Mouse (Mus musculus) kidney, postnatal 0 days (tissue): Measurements from ENCODE around the gene Garnl3. TPM values are rescaled to one million over a fixed set of nuclear protein-coding genes. Genes with fewer than 3 reads are reported as not detected.

ENCODE experiments used
- ATAC-seq: fragments of 200-750 bp; cut with Nextera tagmentation; replicated peaks from 2 replicates; pipeline ENCODE4 v1.8.0; 2017; ENCODE audit warnings: low read depth, moderate number of reproducible peaks, moderate TSS enrichment, moderate library complexity; ENCODE audit not compliant: low FRiP score
- DNase-seq: peaks from one replicate; pipeline ENCODE4 v3.0.0-alpha.2; 2016; ENCODE audit warnings: low spot score
- H3K27ac ChIP-seq: fragments of 300-500 bp; sonication (generic); 2 replicates; pipeline ENCODE4 v1.5.1; 2014; ENCODE audit warnings: mild to moderate bottlenecking
- H3K27me3 ChIP-seq: fragments of 300-500 bp; sonication (generic); 2 replicates; pipeline ENCODE4 v1.6.1; 2014; ENCODE audit warnings: low read length, mixed read lengths; ENCODE audit not compliant: insufficient read depth
- H3K36me3 ChIP-seq: fragments of 300-500 bp; sonication (generic); 2 replicates; pipeline ENCODE4 v1.6.1; 2014; ENCODE audit warnings: low read length, mixed read lengths; ENCODE audit not compliant: insufficient read depth
- H3K4me1 ChIP-seq: fragments of 300-500 bp; sonication (generic); replicated peaks from 2 replicates; pipeline ENCODE4 v1.6.1; 2014; ENCODE audit warnings: antibody characterized with exemption, low read length, mixed read lengths; ENCODE audit not compliant: insufficient read depth
- H3K4me2 ChIP-seq: fragments of 300-500 bp; sonication (generic); 2 replicates; pipeline ENCODE4 v1.6.1; 2014; ENCODE audit warnings: mild to moderate bottlenecking, low read length, moderate library complexity, mixed read lengths
- H3K4me3 ChIP-seq: fragments of 300-500 bp; sonication (generic); replicated peaks from 2 replicates; pipeline ENCODE4 v1.5.1; 2014; ENCODE audit warnings: low read depth, low read length
- H3K9ac ChIP-seq: fragments of 300-500 bp; sonication (generic); 2 replicates; pipeline ENCODE4 v1.6.1; 2014; ENCODE audit warnings: low read depth, low read length
- H3K9me3 ChIP-seq: fragments of 300-500 bp; sonication (generic); replicated peaks from 2 replicates; pipeline ENCODE4 v1.6.1; 2016; ENCODE audit warnings: low read length, inconsistent platforms, mixed read lengths
- CTCF ChIP-seq: IDR thresholded peaks from 2 replicates; pipeline ENCODE4 v1.5.1; 2016; ENCODE audit warnings: antibody characterized with exemption, low read depth, mild to moderate bottlenecking, moderate library complexity
- WGBS: fragments of 180-500 bp; shearing (Covaris S2); extraction: QIAGEN DNeasy Blood & Tissue Kit; methylation state at CpG from one replicate; pipeline ENCODE4 v1.1.7; 2014; 5-methylcytosine and 5-hydroxymethylcytosine counted together
- polyA plus RNA-seq: library from polyadenylated mRNA; unstranded; fragments of >200 nt; fragmentation: Nextera tagmentation; extraction: Ambion mirVana; gene quantifications from 2 replicates; pipeline ENCODE4 v1.2.1, GENCODE M21; 2015

Garnl3 gene
- polyA plus RNA-seq, 1 experiment from 2014 or later = 6.6 TPM

- Histone ChIP-seq H3K4me3 (no peak overlapping the region), H3K27me3 (no peaks in the 10 kb centered on the region), H3K36me3 (no peaks in the 10 kb centered on the region), H3K9me3 (no peaks in the 10 kb centered on the region), H3K4me2 (no peak overlapping the region), H3K9ac (no peak overlapping the region), H3K27ac (no peak overlapping the region), H3K4me1 (peaks cover 9% of the 10 kb centered on the region; the same call in 1 of the 2 replicates)
- DNase-seq = no peak
- no peak for ATAC-seq
- no peak for TF ChIP-seq CTCF
- WGBS = 52% methylated on average over 2 of the region's 2 CpGs
Observed at GRCm38 (mm10) chr2:33176921-33177320, 45.5 kb upstream of the Garnl3 start.

- no peak overlapping the region for H3K4me3 ChIP-seq
- H3K36me3 ChIP-seq = no peaks in the 10 kb centered on the region
- no peak overlapping the region for H3K9ac ChIP-seq
- DNase-seq = no peak
- 51% methylated on average over 7 of the region's 7 CpGs for WGBS
- no peak overlapping the region for H3K27ac ChIP-seq
- H3K27me3 ChIP-seq = no peaks in the 10 kb centered on the region
- no peaks in the 10 kb centered on the region for H3K9me3 ChIP-seq
- H3K4me1 ChIP-seq = peaks cover 9% of the 10 kb centered on the region; the same call in 1 of the 2 replicates
- no peak for TF ChIP-seq CTCF
- no peak for ATAC-seq
- H3K4me2 ChIP-seq = no peak overlapping the region
Observed at GRCm38 (mm10) chr2:33176516-33176915, 45.1 kb upstream of the Garnl3 start.

GRCm38 (mm10) chr2:33173686-33174085 lies 42.2 kb upstream of the Garnl3 start:
- WGBS = 93% methylated on average over 7 of the region's 7 CpGs

GRCm38 (mm10) chr2:33173126-33173525 lies 41.7 kb upstream of the Garnl3 start:
- 67% methylated on average over 10 of the region's 10 CpGs for WGBS
- ATAC-seq (no peak), DNase-seq (no peak)
- no peak for TF ChIP-seq CTCF
- no peaks in the 10 kb centered on the region for H3K9me3 ChIP-seq
- H3K4me3 ChIP-seq = no peak overlapping the region
- H3K27ac ChIP-seq = no peak overlapping the region
- H3K9ac ChIP-seq = no peak overlapping the region
- no peak overlapping the region for H3K4me2 ChIP-seq
- no peaks in the 10 kb centered on the region for H3K36me3 ChIP-seq
- H3K27me3 ChIP-seq = no peaks in the 10 kb centered on the region
- H3K4me1 ChIP-seq = peaks cover 6% of the 10 kb centered on the region; the same call in 1 of the 2 replicates

More at GRCm38 (mm10) chr2:33173686-33174085, 42.2 kb upstream of the Garnl3 start:
- H3K36me3 ChIP-seq = no peaks in the 10 kb centered on the region
- DNase-seq (no peak), ATAC-seq (no peak)
- H3K4me3 ChIP-seq = no peak overlapping the region
- H3K4me1 ChIP-seq = peaks cover 6% of the 10 kb centered on the region; the same call in 1 of the 2 replicates
- no peaks in the 10 kb centered on the region for H3K27me3 ChIP-seq
- no peaks in the 10 kb centered on the region for H3K9me3 ChIP-seq
- H3K9ac ChIP-seq = no peak overlapping the region
- no peak for TF ChIP-seq CTCF
- no peak overlapping the region for H3K4me2 ChIP-seq
- H3K27ac ChIP-seq = no peak overlapping the region

DNA sequence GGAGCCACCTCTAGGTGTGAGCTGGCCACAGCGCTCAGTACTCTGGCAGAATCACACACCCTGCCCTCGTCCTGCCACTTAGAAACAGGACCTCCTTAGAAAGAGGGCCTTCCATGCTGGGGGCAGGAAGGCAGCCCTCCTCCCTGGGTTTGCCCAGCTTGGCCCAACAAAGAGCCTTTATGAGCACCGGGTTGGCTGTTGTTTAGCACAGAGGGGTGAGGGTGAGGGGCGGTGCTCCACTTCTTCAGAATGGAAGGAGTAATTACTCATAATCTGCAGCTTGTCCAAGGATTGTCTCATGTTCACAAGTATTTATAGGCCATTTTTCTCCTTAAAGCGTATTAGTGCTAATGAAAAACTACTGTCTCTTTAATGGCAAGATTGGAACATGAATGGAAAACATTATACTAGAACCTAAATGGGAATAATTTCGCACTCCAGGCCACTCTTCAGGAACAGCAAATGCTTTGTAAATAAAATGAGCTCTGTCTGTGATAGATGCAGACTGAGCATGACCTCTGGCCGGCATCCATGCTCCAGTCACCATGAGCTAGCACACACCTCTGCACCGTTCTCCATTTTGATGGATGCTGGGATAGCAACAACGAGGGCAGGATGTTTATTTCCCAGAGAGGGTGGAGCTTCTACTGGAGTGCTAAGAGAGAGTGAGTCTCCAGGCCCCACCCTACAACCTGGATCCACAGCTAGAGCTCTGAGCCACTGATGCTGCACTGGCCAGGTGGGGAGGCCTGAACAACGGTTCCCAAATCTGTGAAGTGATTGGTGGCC lies 39.5 kb upstream of the Garnl3 start:
- Histone ChIP-seq H3K36me3 (no peaks in the 10 kb centered on the region), H3K4me3 (no peak overlapping the region), H3K27ac (no peak overlapping the region), H3K27me3 (no peaks in the 10 kb centered on the region), H3K9me3 (no peaks in the 10 kb centered on the region), H3K4me2 (no peak overlapping the region), H3K4me1 (peaks cover 13% of the 10 kb centered on the region), H3K9ac (no peak overlapping the region)
- no peak for DNase-seq
- WGBS = 61% methylated on average over 10 of the region's 10 CpGs
- no peak for TF ChIP-seq CTCF
- no peak for ATAC-seq

DNA sequence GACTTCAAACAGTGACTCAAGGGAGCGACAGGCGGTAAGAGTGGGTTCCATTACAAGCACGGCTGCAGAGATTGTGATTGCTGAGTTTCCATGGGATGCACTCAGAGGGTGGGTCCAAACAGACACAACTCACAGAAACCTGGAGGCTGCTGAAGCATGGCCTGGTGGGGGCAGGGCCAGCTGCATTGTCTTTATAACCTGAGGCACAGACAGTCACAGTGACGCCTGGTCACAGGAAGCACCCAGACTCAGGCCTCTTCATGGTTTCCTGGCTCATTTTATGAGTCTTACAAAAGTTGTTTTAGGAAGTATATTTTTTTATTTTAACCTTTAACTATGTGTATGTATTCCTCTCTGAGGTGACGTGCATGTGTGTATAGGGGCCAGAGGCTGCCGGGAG lies 38.0 kb upstream of the Garnl3 start:
- no peak overlapping the region for H3K4me3 ChIP-seq
- ATAC-seq = no peak
- H3K4me1 ChIP-seq = peaks cover 28% of the 10 kb centered on the region
- no peaks in the 10 kb centered on the region for H3K9me3 ChIP-seq
- no peaks in the 10 kb centered on the region for H3K27me3 ChIP-seq
- H3K27ac ChIP-seq = no peak overlapping the region; the same call in 1 of the 2 replicates
- TF ChIP-seq CTCF = no peak
- no peak for DNase-seq
- 63% methylated on average over 6 of the region's 6 CpGs for WGBS
- H3K4me2 ChIP-seq = no peak overlapping the region
- 0 out of 2 replicates have a peak overlapping the region, but pooled peaks have one; percentile 4 for H3K9ac ChIP-seq
- H3K36me3 ChIP-seq = no peaks in the 10 kb centered on the region
